Mouse (Mus musculus) hematopoietic stem cell, adult 5-6 weeks (primary cell): ENCODE measurements around the gene Ap2a2. TPM values are rescaled to one million over a fixed set of nuclear protein-coding genes. Genes with fewer than 3 reads are reported as not detected.
"Not testable (repeated sequence)": the region's sequence is repeated elsewhere in the genome, so short reads cannot be mapped to it uniquely, and the experiment has no call there.

Source experiments
- ATAC-seq, 2 experiments: fragments of 125-278 bp in 1 of 2; replicated peaks in 1 of 2; 2 replicates each; pipeline ENCODE4 v1.8.0; 2016 to 2017; ENCODE audit warnings: inconsistent platforms in 2 of 2, mild to moderate bottlenecking in 2 of 2, moderate number of reproducible peaks in 2 of 2, low read depth in 1 of 2, moderate TSS enrichment in 1 of 2; ENCODE audit not compliant: low FRiP score in 2 of 2, poor library complexity in 2 of 2, severe bottlenecking in 2 of 2, insufficient read depth in 1 of 2, low TSS enrichment in 1 of 2
- total RNA-seq: library from RNA; stranded (forward); fragments of 172-1452, 232-1000 nt; gene quantifications from 2 replicates; pipeline ENCODE4 v1.2.3, GENCODE M21; 2017

Gene Ap2a2
- total RNA-seq, 1 experiment from 2014 or later: 40.7 TPM

GRCm38 (mm10) chr7:141625120-141625810 lies 63.3 kb downstream of the Ap2a2 start:
- ATAC-seq: no peak

GRCm38 (mm10) chr7:141628018-141628417 lies 66.0 kb downstream of the Ap2a2 start:
- ATAC-seq: no peak

GRCm38 (mm10) chr7:141629241-141629640 lies 67.3 kb downstream of the Ap2a2 start:
- ATAC-seq: no peak

- peak; percentile 44 for ATAC-seq
Observed at GRCm38 (mm10) chr7:141638077-141638476, 76.1 kb downstream of the Ap2a2 start.

- peak; percentile 28 to 33; a peak in 2 of 4 replicates for ATAC-seq
Observed at GRCm38 (mm10) chr7:141638513-141639334, 76.8 kb downstream of the Ap2a2 start.

GRCm38 (mm10) chr7:141639335-141639890 lies 77.4 kb downstream of the Ap2a2 start:
- peak; percentile 14 to 40; a peak in 3 of 4 replicates for ATAC-seq

GRCm38 (mm10) chr7:141642375-141642774 lies 80.4 kb downstream of the Ap2a2 start:
- ATAC-seq: no peak

GRCm38 (mm10) chr7:141643160-141643559 lies 81.2 kb downstream of the Ap2a2 start:
- no peak for ATAC-seq

- ATAC-seq: no peak
Observed at GRCm38 (mm10) chr7:141647083-141647482, 85.1 kb downstream of the Ap2a2 start.

GRCm38 (mm10) chr7:141647815-141648214 lies 85.8 kb downstream of the Ap2a2 start:
- no peak for ATAC-seq

- ATAC-seq: no peak
Observed at GRCm38 (mm10) chr7:141652191-141652590, 90.2 kb downstream of the Ap2a2 start.

- ATAC-seq: no peak
Observed at GRCm38 (mm10) chr7:141660346-141660745, 98.4 kb downstream of the Ap2a2 start.

GRCm38 (mm10) chr7:141661481-141661880 lies 99.5 kb downstream of the Ap2a2 start:
- ATAC-seq: no peak

GRCm38 (mm10) chr7:141662223-141662622 lies 100.2 kb downstream of the Ap2a2 start:
- ATAC-seq: no peak

GRCm38 (mm10) chr7:141666190-141666589 lies 104.2 kb downstream of the Ap2a2 start:
- peak; percentile 49 to 77; a peak in 3 of 4 replicates for ATAC-seq

GRCm38 (mm10) chr7:141669097-141669496 lies 107.1 kb downstream of the Ap2a2 start:
- not testable (repeated sequence) for ATAC-seq

- ATAC-seq: peak in 1 of 2 experiments; percentile 34; a peak in 1 of 4 replicates
Observed at GRCm38 (mm10) chr7:141670999-141671398, 109.0 kb downstream of the Ap2a2 start.

GRCm38 (mm10) chr7:141671626-141672291 lies 109.8 kb downstream of the Ap2a2 start:
- ATAC-seq: no peak
